Mouse (Mus musculus) right cerebral cortex, postnatal 14 days (tissue): ENCODE measurements around the gene Exoc8.

Experiments used
- DNase-seq: peaks from one replicate; pipeline ENCODE4 v3.0.0; 2022

The Exoc8 gene

GRCm38 (mm10) chr8:124897386-124898250 lies at the start of gene Exoc8, which contains the start of gene Sprtn:
Gene Exoc8 (minus strand): TSS chr8:124897705.
Gene Sprtn (plus strand): TSS chr8:124897886.
- DNase-seq, result peak; percentile 98

GRCm38 (mm10) chr8:124944406-124944805 lies 46.9 kb upstream of the Exoc8 start:
- DNase-seq, result no peak

GRCm38 (mm10) chr8:124943801-124944200 lies 46.3 kb upstream of the Exoc8 start:
- no peak for DNase-seq

- DNase-seq, result no peak
These were observed 39.8 kb upstream of the Exoc8 start for GRCm38 (mm10) chr8:124937293-124937692.

GRCm38 (mm10) chr8:124936699-124937098 lies 39.2 kb upstream of the Exoc8 start:
- no peak for DNase-seq

GRCm38 (mm10) chr8:124935116-124935515 lies 37.6 kb upstream of the Exoc8 start:
- DNase-seq, result no peak

- no peak for DNase-seq
These were observed 34.9 kb upstream of the Exoc8 start for GRCm38 (mm10) chr8:124932435-124932834.

- DNase-seq, result no peak
These were observed 33.1 kb upstream of the Exoc8 start for GRCm38 (mm10) chr8:124930649-124931048.

- peak; percentile 20 for DNase-seq
These were observed 32.6 kb upstream of the Exoc8 start for GRCm38 (mm10) chr8:124930086-124930485.

GRCm38 (mm10) chr8:124929006-124929405 lies 31.5 kb upstream of the Exoc8 start:
- DNase-seq, result no peak

- DNase-seq, result no peak
These were observed 28.9 kb upstream of the Exoc8 start for GRCm38 (mm10) chr8:124926351-124926771.

GRCm38 (mm10) chr8:124925544-124926266 lies 28.2 kb upstream of the Exoc8 start:
- no peak for DNase-seq

GRCm38 (mm10) chr8:124923971-124924652 lies 26.6 kb upstream of the Exoc8 start:
- no peak for DNase-seq

- DNase-seq, result no peak
These were observed 25.1 kb upstream of the Exoc8 start for GRCm38 (mm10) chr8:124922490-124923089.

GRCm38 (mm10) chr8:124921369-124922279 lies 24.1 kb upstream of the Exoc8 start:
- DNase-seq, result no peak

- DNase-seq, result no peak
These were observed 20.4 kb upstream of the Exoc8 start for GRCm38 (mm10) chr8:124917741-124918484.

GRCm38 (mm10) chr8:124914061-124914460 lies 16.6 kb upstream of the Exoc8 start:
- no peak for DNase-seq

- DNase-seq, result no peak
These were observed 14.7 kb upstream of the Exoc8 start for GRCm38 (mm10) chr8:124911938-124912872.

GRCm38 (mm10) chr8:124910349-124910748 lies 12.8 kb upstream of the Exoc8 start:
- no peak for DNase-seq

- no peak for DNase-seq
These were observed 12.4 kb upstream of the Exoc8 start for GRCm38 (mm10) chr8:124909936-124910335.
